Mouse (Mus musculus): ENCODE results near the gene Sstr4.

The Sstr4 gene

DNA sequence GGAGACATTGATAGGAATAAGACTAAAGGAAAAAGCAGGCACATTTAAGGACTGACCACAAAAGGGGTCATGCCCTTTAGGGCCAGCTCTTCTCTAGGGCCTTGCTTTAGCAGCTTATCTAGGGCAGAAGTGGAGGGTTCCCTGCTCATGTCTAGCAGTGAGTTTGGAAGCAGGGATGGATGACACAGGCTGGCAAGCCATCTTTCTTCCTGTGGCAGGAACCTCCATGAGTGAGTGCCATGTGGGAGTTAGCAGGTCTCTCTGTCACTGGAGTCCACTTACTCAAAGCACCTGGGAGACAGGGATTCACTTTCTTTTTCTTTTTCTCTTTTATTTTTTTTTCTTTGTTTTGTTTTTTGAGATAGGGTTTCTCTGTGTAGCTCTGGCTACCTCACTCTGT lies 1.3 kb upstream of the Sstr4 start:
- DNase-seq (ENCODE audit: low read depth, low spot score) = no peak

DNA sequence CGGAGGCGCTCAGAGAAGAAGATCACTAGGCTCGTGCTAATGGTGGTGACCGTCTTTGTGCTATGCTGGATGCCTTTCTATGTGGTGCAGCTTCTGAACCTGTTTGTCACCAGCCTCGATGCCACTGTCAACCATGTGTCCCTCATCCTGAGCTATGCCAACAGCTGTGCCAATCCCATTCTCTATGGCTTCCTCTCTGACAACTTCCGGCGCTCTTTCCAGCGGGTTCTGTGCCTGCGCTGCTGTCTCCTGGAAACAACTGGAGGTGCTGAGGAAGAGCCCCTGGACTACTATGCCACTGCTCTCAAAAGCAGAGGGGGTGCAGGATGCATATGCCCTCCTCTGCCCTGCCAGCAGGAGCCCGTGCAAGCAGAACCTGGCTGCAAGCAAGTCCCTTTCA lies 1.1 kb downstream of the Sstr4 start:
- DNase-seq (ENCODE audit: low read depth, low spot score) = no peak

DNA sequence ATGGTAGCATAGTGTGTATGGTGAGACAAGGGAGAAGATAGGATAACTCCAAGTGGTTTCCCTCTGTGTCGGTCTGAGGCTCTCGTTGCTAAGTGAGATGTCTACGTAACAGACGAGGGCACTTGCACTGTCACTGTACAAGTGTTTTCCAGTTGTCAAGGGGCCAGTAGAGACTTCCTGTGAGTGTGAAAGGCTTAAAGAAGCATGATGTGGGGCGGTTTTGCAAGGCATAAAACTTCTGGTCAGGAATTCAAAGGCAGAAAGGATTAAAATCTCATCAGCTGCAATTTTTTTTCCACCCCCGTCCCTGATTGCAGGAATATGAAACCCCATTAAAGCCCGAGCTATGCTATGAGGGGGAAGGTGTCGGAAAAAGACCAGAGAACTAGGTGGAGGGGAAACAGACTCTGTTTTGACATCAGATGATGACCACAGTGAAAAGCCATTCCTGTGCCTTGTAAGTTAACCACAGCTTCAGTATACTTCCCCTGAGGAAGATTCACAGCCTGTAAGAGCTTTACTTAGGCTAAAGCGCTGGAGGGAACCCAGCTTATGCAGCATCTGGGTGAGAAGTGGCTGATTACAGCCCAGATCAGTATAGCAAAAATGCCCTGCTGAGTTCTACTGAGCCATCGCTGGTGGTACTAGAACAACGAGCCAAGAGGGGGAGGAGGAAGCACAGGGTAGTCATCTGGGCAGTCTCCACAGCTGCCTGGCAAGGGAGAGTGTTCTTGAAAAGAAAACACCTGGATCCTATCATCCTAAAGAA lies 2.1 kb downstream of the Sstr4 start:
- DNase-seq (ENCODE audit: low read depth, low spot score) = no peak

DNA sequence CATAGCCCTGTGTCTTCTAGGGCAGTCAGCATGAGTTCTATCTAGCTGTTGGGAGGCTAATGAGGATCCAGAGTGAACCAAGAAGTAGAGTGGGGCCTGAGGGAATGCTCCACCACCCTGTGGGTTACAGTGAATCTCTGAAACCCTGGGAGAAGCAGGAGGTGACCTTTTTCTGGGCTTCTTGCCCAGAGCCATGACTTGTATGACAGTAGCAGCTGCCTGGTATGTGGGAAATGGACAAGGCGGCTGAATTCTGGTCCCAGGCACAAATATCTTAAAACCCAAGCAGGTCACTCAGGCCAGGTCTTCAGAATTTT lies 2.6 kb downstream of the Sstr4 start:
- DNase-seq (ENCODE audit: low read depth, low spot score) = no peak

DNA sequence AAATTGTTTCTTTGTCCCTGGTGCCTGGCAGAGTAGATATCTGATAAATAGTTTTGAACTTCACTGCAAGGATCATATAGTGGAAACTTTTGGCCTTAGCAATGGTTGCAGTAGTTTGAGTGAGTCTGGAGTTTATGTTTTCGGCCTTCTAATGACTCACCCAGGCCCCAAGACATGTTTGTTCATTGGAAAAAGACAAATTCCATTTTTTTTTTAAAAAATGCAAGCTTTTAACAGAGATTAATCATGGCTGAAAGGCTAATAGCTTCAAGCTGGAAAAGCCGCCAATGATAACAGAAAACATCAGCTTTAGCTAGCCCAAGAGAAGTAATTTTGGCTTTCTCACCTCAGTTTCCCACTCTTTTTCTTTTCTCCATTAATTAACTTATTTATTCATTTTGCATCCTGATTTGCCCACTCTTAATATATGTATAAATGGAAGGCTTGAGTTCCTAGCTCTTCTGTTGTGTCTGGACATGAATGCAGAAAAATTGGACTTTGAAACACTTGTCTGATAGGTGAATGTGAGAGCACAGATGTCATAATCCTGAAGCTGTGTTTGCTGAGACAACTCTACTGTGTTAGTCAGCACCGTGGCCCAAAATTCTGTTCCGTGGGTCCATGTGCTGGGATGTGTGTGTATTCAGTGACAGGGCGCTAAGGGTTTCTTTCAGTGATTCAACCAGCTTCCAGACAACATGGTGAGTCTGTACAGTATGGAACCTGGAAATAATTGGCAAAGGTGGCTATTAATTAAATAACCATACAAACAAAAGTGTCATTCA lies 3.9 kb downstream of the Sstr4 start:
- DNase-seq (ENCODE audit: low read depth, low spot score) = no peak

DNA sequence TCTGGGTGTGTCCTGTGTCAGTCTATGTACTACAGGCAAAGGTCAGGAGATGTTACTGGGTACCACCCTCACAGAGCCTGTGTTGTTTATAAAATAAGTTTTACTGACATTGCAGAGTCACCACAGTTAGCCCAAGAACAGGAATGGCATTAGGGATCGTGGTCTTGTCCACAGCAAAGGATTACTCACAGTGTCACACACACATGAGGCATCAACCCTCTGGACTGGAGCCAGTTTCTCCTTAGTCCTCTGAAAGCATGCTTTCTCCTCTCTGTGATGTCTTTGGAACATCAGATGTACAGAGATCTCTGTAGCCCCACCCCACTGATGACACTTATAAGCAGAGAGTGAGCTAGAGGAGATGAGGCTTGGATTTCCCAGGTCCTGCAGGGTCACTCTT lies 7.1 kb downstream of the Sstr4 start:
- no peak for DNase-seq (ENCODE audit: low read depth, low spot score)

DNA sequence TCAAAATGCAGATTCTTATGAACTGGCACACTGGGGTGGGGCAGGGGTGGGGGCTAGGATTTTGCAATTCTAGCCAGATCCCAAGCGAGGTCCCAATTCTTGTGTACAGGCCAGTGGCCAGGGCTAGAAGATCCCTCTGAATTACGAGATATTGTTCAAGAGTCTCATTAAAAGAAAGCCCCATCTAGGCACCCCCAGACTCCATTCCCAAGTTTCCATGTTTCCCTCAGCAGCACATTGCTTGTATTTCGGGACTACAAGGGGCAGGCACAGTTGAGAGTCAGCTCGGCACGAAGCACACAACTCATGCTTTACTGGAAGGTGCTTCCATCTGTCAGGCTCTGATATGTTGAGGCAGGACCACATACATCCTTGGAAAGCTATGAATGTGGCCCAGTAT lies 9.8 kb downstream of the Sstr4 start:
- DNase-seq (ENCODE audit: low read depth, low spot score) = no peak

DNA sequence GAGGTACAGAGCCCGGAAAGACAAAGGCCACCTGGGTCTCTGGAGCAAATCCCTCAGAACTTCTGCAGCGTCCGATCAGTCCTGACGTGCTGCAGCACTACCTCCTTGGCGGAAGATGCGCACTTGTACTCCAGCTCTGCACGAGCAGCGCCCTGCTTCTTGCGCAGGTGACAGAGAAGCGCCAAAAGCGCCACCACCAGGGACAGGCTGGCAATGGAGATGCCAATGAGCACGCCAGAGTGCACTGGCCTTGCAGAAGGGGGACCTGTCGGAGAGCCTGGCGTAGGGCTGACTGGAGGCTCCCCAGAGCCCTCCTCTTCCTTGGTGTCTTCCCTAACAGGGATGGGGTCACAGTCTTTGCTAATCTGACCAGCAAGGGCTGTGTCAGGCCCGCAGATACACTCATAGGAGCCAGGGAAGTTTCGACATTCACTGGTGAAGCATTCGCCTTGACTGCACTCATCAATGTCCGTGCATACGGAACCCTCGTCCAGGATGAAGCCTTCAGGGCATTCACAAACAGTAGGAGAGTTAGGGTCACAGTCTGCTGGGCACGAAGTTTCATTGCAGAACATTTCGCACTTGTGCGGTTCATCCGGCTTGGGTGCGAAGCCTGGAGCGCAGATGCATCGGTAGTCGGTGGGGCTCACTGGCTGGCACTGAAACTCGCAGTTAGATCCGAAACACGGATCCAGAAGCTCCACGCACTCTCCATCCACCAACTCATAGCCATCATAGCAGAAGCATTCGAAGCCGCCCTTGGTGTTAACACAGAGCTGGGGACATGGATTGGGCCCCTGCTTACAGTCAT lies 11.2 kb downstream of the Sstr4 start:
- peak; percentile 37 for DNase-seq (ENCODE audit: low read depth, low spot score)

DNA sequence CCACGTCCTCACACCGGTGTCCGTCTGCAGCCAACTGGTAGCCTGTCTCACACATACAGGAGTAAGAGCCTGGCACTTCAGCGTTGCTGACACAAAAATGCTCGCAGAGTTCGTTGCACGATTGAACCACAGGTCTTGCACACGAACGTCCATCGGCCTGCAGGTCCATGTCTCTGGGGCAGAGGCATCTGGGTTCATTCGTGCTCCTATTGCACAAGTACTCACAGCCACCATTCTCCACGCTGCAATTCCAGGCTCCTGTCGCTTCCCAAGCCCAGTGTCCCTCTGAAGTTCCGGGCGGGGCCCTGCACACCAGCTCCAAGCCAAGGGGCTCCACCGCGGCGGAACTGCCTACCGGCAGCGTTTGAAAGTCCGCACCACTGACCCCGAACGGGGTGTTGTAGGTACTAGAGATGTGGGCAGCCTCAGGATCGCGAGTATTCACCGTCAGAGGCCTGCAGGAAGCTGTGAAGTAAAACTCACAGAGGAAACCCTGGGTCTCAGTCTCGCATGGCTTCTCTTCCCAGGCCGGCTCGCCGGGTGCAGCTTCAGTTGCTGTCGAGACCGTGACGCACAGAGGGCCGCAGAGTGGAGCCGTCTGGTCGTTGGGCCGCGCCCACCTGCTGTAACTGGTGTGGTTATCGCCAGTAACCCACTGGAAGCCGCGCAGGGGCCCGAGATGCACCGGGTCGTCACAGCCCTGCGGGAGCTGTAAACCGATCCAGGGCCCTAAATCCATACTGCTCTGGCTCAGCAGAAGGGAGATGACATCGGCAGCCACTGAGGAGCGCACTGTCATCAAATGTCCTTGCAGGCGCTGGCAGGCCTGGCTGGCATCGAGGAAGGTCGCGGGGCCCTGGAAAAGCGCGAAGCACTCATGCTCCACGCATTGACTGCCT lies 12.1 kb downstream of the Sstr4 start:
- DNase-seq (ENCODE audit: low read depth, low spot score) = peak; percentile 41

DNA sequence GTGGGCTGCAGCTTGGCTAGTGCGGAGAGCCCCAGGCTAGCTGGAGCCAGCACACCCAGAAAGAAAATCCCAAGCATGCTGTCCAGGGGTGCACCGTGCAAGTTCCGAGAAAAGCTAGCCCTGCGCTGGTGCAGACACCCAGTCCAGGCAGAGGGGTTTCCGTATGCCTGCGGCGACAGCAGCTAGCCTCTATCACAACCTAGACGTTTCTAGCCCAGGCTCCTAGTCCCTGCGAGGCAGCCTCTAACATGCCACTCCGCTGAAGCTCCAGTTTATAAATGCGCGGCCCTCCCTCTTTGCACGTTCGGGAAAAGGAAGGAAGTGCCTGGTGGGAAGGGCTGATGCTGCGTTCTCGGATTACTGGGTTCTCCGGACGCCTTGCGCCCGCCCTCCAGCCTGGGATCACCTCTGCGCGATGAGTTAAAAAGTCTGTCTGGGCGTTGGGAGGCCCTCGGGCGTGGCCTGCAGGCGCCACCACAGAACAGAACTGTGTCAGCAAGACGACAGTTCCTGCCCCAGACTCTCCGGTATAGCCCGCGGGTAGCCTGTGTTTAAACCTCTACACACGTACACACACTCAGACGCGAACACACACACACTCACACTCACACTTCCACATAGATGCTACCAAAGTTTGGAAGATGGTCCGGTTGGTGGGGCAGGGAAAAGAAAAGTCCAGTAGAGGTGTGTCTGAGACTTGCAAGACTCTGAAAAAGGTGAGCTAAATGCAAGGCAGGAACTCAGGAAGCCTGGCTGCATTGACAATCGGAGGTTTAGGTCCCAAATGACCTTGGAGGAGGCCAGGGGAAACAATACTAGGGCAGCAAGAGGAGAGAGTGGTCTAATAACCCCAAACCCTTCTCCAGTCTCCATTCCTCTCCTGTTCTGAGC lies 13.0 kb downstream of the Sstr4 start, which contains the start of gene Thbd:
Gene Thbd, minus strand, starts transcription at position 319 of the 891 bp plus-strand sequence.
- peak; percentile 47 for DNase-seq (ENCODE audit: low read depth, low spot score)

DNA sequence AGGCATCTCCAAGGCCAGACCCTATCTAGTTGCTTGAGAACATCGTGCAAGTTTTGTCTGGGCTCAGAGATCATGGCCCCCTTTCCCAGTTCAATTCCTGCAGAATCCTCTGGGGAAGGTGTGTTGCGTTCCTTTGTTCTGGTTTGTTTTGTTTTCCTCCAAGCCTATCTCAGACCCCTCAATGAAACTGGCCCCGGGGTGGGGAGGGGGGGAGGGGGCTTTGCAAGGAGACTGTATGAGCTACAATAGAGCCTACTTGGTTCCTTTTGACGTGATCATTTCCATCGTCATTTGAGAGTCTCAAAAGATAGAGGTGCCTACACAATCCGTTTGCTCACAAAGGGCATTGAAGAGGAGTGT lies 13.6 kb downstream of the Sstr4 start:
- peak; percentile 4 for DNase-seq (ENCODE audit: low read depth, low spot score)

DNA sequence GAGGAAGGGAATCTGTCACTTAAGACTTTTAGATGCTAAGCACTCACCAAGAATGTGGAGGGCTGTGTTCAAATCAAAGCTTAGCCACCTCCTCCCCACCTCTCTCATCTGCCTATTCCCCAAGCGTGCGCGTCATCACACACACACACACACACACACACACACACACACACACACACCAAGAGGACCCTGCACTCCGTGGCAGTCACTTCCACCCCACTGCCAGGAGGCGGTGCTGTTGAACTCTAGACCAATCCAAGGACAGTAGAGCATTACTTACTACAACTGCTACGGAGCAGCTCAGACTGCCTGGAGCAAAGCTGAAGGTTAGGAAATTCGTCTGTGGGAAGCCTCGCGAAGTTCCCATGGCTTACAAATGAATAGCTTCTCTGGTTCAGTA lies 14.0 kb downstream of the Sstr4 start:
- peak; percentile 72 for DNase-seq (ENCODE audit: low read depth, low spot score)

DNA sequence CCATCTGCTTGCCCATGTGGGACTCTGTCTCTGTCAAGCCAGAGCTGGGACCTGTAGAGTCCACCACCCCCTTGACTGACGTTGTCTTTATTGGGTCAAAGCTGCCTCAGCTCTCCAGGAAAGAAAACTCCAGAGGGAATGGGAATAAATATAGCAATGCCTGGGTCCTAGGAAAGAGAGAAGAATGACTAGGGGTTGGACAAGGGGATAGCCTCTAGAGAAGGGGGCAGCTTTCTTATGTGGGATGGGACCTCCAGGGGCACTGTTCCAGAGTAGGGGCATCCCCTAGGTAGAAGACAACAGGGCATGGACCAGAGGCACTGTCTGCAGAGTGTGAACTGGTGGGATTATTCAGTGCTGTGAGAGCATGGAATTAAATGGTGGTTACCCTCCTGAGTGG lies 14.7 kb downstream of the Sstr4 start:
- DNase-seq (ENCODE audit: low read depth, low spot score) = no peak

DNA sequence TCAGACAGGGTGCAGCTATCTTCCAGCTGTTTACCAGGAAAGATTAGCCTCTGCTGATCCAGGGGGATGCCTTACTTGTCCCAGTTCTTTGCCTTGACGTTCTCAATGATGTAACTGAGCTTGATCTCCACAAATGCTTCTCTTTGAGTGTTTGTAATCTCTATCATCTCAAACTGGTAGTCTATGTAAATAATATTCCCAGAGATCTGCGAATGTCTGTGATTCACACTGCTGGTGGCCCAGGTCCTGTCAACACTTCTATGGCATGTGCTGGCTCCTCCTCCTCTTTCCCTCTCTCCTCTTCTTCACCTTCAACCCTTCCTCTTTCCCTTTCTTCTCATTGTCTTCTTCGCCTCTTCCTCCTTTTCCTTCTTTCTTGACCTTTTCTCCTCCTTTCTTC lies 24.0 kb downstream of the Sstr4 start:
- DNase-seq (ENCODE audit: low read depth, low spot score) = no peak

DNA sequence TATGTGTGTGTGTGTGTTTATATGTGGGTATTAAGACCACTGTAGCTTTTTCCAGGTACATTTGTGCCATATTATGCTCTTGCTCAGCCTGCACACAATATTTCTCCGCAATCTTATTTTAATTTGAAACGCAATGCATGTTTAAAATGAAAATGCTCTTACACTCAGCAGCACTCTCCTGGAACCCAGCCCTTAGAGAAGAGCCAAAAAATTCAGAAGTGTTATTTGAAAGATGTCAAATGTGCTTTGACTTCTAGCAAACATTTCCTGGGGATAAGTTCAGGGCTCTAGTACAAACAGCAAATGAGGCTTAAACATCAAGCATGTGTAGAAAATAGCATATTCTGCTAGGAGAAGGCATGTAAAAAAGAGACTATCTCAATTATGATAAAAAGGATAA lies 24.6 kb downstream of the Sstr4 start:
- DNase-seq (ENCODE audit: low read depth, low spot score) = no peak

DNA sequence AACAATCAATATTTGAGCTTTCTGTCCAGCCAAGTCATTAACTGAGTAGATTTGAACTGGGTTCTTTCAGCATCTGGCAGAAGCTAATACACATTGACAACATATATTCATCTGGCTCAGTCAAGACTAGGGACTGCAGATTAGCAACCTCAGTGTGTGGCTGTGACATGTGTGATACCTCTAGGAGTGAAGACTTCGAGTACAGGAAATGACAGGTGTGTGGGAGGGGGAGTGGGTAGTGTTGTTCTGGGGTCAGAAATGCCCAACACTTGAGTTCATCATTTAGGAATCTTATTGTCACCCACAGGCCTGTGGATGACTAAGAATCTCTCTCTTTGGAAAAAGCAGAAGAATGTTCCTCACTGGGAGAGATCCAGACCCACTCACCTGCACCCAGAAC lies 26.0 kb downstream of the Sstr4 start:
- DNase-seq (ENCODE audit: low read depth, low spot score) = no peak

DNA sequence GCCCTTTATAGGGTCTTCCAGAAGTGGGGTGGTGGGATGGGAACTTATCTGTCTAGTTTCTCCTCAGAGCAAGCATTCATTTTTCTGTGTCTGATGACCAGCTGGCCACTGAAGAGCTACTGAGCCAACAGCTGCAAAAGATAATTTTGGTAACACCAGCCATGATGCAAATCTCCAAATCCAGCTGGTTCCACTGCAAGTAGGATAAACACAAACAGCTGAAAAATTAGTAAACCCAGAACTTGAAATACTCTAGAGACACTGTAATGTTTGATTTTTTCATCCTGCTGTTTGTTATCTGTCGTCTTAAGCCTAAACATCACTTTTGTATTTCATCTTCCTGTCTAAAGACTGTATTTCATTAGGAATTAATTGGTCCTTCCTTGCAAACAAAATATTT lies 26.6 kb downstream of the Sstr4 start:
- DNase-seq (ENCODE audit: low read depth, low spot score) = no peak

DNA sequence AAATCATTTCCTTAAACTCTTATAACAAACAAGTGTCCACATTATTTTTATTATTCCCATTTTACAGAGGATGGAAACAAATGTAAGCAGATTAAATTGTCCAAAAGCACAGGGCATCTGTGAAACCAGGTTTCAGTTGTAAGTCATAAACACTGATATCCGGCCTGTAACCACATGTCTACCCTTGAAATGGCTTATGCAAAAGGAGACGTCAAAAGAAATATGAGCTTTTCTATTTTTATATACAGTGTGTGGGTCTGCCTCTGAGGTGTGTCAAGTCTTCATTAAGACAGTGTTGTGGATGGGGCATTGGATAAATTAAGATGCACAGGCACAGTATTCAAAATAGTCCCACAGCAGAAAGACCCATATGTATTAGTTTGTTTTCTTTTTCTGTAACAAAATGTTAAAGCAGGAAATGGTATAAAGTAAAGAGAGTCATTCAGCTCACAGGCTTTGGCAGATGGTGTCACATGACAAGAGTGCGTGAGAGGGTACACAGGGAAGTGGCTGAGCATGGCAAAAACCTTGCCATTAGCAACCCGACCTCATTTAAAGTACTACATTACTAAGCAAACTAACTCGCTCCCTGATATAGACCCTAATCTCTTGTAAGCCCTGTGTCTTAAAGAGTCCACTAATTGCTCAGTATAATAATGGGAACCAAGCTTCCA lies 30.7 kb downstream of the Sstr4 start:
- DNase-seq (ENCODE audit: low read depth, low spot score) = no peak

DNA sequence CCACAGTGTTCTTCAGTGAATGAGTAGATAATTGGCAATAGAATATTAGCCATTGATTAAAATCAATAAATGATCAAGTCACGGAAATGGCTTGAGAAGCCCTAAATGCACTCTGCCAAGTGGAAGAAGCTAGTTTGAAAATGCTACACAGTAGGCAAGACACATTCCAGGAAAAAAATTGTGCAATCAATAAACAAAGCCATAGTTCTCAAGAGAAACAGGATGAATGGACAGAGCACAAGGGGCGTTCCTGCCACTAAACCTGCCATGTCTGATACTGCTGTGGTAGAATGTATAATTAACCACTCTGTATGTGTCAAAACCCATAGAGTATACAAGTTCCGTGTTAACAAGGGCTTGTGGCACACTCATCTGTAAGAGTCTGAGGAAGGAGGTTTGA lies 32.4 kb downstream of the Sstr4 start:
- no peak for DNase-seq (ENCODE audit: low read depth, low spot score)

DNA sequence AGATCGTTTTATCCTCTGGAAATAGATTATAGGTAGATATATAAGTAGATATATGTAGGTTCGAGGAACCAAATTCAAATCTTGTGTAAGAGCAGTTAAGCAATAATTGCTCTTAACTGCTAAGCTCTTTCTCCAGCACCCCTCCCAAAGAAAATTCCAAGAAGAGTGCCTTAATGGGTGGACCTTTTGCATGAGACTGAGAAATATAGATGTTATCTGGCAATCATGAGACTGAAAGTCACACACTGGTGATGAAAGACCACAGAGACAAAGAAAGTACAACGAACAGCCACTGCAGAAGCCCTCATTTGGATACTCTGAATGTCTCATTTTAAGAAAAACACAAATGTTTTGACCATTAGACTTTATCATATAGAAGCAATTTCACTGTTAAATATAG lies 33.4 kb downstream of the Sstr4 start:
- DNase-seq (ENCODE audit: low read depth, low spot score) = no peak
